Mouse (Mus musculus): ENCODE data around the gene 3110001I22Rik. TPM values are rescaled to one million over a fixed set of nuclear protein-coding genes. Genes with fewer than 3 reads are reported as not detected.
"Not testable (repeated sequence)": the region's sequence is repeated elsewhere in the genome, so short reads cannot be mapped to it uniquely, and the experiment has no call there.

3110001I22Rik gene
- 8.7 and 10.0 TPM in 2 replicates for polyA plus RNA-seq (2016; fragmentation: Nextera tagmentation; extraction: Ambion mirVana)

- H3K4me3 ChIP-seq, result peak within 1 kb of the TSS; percentile 99
- WGBS, result under 1% methylated on average over 54 of the region's 54 CpGs
- peaks cover 8% of the 10 kb centered on the region for H3K36me3 ChIP-seq
- H3K27ac ChIP-seq, result peak within 1 kb of the TSS; percentile 93
- H3K27me3 ChIP-seq (ENCODE audit: insufficient read depth, poor library complexity, severe bottlenecking), result no peaks in the 10 kb centered on the region
- peak; percentile 93 for DNase-seq (ENCODE audit: low spot score)
- H3K4me1 ChIP-seq (replicated peaks), result peaks cover 21% of the 10 kb centered on the region
- H3K9me3 ChIP-seq, result no peaks in the 10 kb centered on the region
These were observed at the start of gene 3110001I22Rik, which contains the start of gene Bfar for GRCm38 (mm10) chr16:13671685-13672385. Gene 3110001I22Rik, plus strand, starts transcription at chr16:13671929. Gene Bfar, plus strand, starts transcription at chr16:13671858.

GRCm38 (mm10) chr16:13628345-13628744, 43.4 kb upstream of the 3110001I22Rik start:
- DNase-seq (ENCODE audit: low spot score), result no peak
- H3K27me3 ChIP-seq (ENCODE audit: insufficient read depth, poor library complexity, severe bottlenecking), result no peaks in the 10 kb centered on the region
- H3K36me3 ChIP-seq, result peaks cover 81% of the 10 kb centered on the region
- WGBS, result 53% methylated on average over 5 of the region's 5 CpGs
- no peaks in the 10 kb centered on the region for H3K9me3 ChIP-seq
- no peak overlapping the region for H3K4me3 ChIP-seq
- H3K4me1 ChIP-seq (replicated peaks), result no peaks in the 10 kb centered on the region
- no peak overlapping the region for H3K27ac ChIP-seq

- not testable (repeated sequence) for H3K27ac ChIP-seq; H3K27me3 ChIP-seq (ENCODE audit: insufficient read depth, poor library complexity, severe bottlenecking); H3K4me1 ChIP-seq (replicated peaks); H3K4me3 ChIP-seq; DNase-seq (ENCODE audit: low spot score); H3K9me3 ChIP-seq
- peaks cover 55% of the 10 kb centered on the region for H3K36me3 ChIP-seq
- 48% methylated on average over 2 of the region's 2 CpGs for WGBS
These were observed 33.5 kb upstream of the 3110001I22Rik start for GRCm38 (mm10) chr16:13638198-13638597.

GRCm38 (mm10) chr16:13639508-13639907, 32.2 kb upstream of the 3110001I22Rik start:
- peaks cover 5% of the 10 kb centered on the region for H3K4me1 ChIP-seq (replicated peaks)
- peaks cover 61% of the 10 kb centered on the region for H3K36me3 ChIP-seq
- H3K27ac ChIP-seq, result no peak overlapping the region
- H3K9me3 ChIP-seq, result no peaks in the 10 kb centered on the region
- H3K27me3 ChIP-seq (ENCODE audit: insufficient read depth, poor library complexity, severe bottlenecking), result no peaks in the 10 kb centered on the region
- DNase-seq (ENCODE audit: low spot score), result no peak
- WGBS, result 85% methylated on average over 5 of the region's 5 CpGs
- H3K4me3 ChIP-seq, result no peak overlapping the region

- no peak for DNase-seq (ENCODE audit: low spot score)
- WGBS, result 80% methylated on average over 7 of the region's 7 CpGs
- no peaks in the 10 kb centered on the region for H3K27me3 ChIP-seq (ENCODE audit: insufficient read depth, poor library complexity, severe bottlenecking)
- no peaks in the 10 kb centered on the region for H3K9me3 ChIP-seq
- peaks cover 5% of the 10 kb centered on the region for H3K4me1 ChIP-seq (replicated peaks)
- no peak overlapping the region for H3K27ac ChIP-seq
- no peak overlapping the region for H3K4me3 ChIP-seq
- peaks cover 62% of the 10 kb centered on the region for H3K36me3 ChIP-seq
These were observed 31.7 kb upstream of the 3110001I22Rik start for GRCm38 (mm10) chr16:13640064-13640463.

- Histone ChIP-seq H3K4me1 (replicated peaks) (no peaks in the 10 kb centered on the region), H3K27ac (no peak overlapping the region), H3K9me3 (no peaks in the 10 kb centered on the region), H3K27me3 (ENCODE audit: insufficient read depth, poor library complexity, severe bottlenecking) (no peaks in the 10 kb centered on the region), H3K36me3 (peaks cover 73% of the 10 kb centered on the region), H3K4me3 (no peak overlapping the region)
- no peak for DNase-seq (ENCODE audit: low spot score)
- 91% methylated on average over 3 of the region's 3 CpGs for WGBS
These were observed 27.3 kb upstream of the 3110001I22Rik start for GRCm38 (mm10) chr16:13644474-13644873.

DNA sequence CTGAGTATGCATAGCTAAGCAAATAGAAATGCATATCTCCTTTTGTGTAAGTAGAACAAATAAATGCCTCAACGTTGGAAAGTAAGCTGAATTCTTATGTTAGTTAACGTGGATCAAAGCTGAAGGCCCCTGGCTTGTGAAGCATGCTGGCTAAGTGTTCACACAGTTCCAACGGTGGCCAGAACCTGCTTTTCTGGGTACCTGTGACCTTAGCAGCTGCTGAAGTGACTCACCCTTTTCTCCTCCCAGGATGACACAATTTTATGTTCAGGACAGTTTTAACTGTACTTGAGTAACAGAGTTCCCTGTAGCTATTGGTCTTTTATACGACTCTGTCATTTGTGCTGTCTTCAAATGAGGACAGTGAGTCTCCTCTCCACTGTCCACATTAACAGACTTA, 25.8 kb upstream of the 3110001I22Rik start:
- H3K27ac ChIP-seq, result no peak overlapping the region
- no peaks in the 10 kb centered on the region for H3K4me1 ChIP-seq (replicated peaks)
- DNase-seq (ENCODE audit: low spot score), result no peak
- WGBS, result 87% methylated on average over 4 of the region's 4 CpGs
- no peaks in the 10 kb centered on the region for H3K27me3 ChIP-seq (ENCODE audit: insufficient read depth, poor library complexity, severe bottlenecking)
- no peak overlapping the region for H3K4me3 ChIP-seq
- peaks cover 84% of the 10 kb centered on the region for H3K36me3 ChIP-seq
- no peaks in the 10 kb centered on the region for H3K9me3 ChIP-seq

- no peaks in the 10 kb centered on the region for H3K4me1 ChIP-seq (replicated peaks)
- no peaks in the 10 kb centered on the region for H3K9me3 ChIP-seq
- no peak for DNase-seq (ENCODE audit: low spot score)
- 95% methylated on average over 3 of the region's 3 CpGs for WGBS
- no peak overlapping the region for H3K27ac ChIP-seq
- H3K4me3 ChIP-seq, result no peak overlapping the region
- H3K27me3 ChIP-seq (ENCODE audit: insufficient read depth, poor library complexity, severe bottlenecking), result no peaks in the 10 kb centered on the region
- peaks cover 88% of the 10 kb centered on the region for H3K36me3 ChIP-seq
These were observed 12.8 kb upstream of the 3110001I22Rik start for GRCm38 (mm10) chr16:13658886-13659285.

GRCm38 (mm10) chr16:13660736-13661135, 11.0 kb upstream of the 3110001I22Rik start:
- DNase-seq (ENCODE audit: low spot score), result no peak
- H3K9me3 ChIP-seq, result no peaks in the 10 kb centered on the region
- no peaks in the 10 kb centered on the region for H3K27me3 ChIP-seq (ENCODE audit: insufficient read depth, poor library complexity, severe bottlenecking)
- H3K36me3 ChIP-seq, result peaks cover 89% of the 10 kb centered on the region
- no peaks in the 10 kb centered on the region for H3K4me1 ChIP-seq (replicated peaks)
- no peak overlapping the region for H3K4me3 ChIP-seq
- no peak overlapping the region for H3K27ac ChIP-seq
- 92% methylated on average over 9 of the region's 9 CpGs for WGBS

DNA sequence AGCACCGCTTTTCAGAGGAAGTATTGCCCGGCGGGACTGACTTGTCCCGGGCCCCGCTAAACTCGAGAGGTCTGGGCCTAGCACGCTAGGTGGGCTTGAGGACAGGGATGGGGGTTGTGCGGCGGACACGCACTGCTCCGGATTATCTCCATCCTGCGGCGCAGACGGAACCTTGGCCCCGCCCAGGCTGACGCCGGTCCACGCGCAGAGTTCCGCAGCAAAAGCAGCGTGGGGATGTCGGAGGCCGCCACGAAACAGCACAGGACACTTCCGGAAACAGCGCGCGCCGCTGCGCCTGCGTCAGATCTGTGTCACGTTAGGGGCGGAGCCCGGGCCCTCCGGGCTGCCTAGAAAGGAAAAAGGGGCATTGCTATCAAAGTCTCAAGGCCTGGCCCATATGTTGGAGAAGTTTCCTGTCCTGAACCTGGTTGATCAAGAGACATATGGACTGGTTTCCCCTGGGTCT, 3.8 kb upstream of the 3110001I22Rik start, which contains the start of gene Parn:
Parn (minus strand) TSS at position 293 of the 466 bp plus-strand sequence.
- Histone ChIP-seq H3K9me3 (no peaks in the 10 kb centered on the region), H3K27ac (peak within 1 kb of the TSS; percentile 84), H3K4me3 (peak within 1 kb of the TSS; percentile 69), H3K27me3 (ENCODE audit: insufficient read depth, poor library complexity, severe bottlenecking) (no peaks in the 10 kb centered on the region), H3K36me3 (peaks cover 30% of the 10 kb centered on the region), H3K4me1 (replicated peaks) (peaks cover 17% of the 10 kb centered on the region)
- 0% methylated on average over 35 of the region's 35 CpGs for WGBS
- DNase-seq (ENCODE audit: low spot score), result peak; percentile 91

DNA sequence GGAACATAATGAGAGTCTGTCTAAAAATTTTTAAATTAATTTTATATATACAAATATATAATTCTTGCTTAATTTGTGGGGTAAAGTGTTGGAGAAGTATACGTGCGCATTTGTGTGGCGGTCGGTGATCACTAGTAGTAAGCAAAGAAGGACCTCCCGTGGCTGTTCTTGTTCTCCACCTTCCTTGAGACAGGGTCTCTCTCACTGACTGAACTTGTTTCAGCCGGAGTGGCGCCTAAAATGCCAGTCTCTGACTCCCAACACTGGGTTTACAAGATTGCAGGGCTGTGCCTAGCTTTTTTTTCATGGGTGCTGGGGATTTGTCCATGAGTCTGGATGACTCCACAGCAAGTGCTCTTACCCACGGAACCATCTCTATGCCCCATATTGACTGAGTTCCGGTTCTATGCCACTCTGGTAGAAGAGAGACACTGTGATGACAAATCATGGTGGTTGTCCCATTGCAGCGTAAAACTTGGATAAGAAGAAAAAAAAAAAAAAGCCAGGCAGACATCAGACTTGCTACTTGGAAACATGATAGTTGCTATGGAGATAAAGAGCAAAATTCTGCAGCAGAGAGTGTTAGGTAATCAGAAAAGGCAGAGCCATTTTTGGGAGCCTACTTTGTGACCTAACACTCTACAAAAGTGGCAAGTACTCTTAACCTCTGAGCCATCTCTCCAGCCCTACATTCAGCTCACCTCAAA, 3.2 kb upstream of the 3110001I22Rik start:
- peaks cover 23% of the 10 kb centered on the region for H3K36me3 ChIP-seq
- WGBS, result 80% methylated on average over 10 of the region's 10 CpGs
- H3K4me1 ChIP-seq (replicated peaks), result peaks cover 22% of the 10 kb centered on the region
- H3K27ac ChIP-seq, result peak overlapping the region; percentile 84
- H3K4me3 ChIP-seq, result peak overlapping the region; percentile 69
- DNase-seq (ENCODE audit: low spot score), result no peak
- no peaks in the 10 kb centered on the region for H3K9me3 ChIP-seq
- H3K27me3 ChIP-seq (ENCODE audit: insufficient read depth, poor library complexity, severe bottlenecking), result no peaks in the 10 kb centered on the region

DNA sequence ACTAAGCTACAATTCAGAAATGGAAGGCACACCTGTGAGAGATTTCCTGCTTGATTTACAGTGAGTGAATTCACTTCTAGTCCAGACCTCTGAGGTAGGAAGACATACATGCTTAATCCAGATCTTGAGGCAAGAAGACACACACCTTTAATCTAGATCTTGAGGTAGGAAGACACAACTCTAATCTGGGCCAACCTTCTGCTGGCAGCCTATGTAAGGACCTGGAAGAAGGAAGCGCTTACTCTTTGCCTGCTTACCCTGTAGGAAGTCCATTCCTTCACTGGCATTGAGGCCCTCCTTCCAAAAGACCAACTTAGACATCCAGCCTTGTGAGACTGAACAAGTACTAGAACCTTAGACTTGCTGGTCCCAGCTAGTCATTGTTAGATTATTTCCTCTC, 2.4 kb upstream of the 3110001I22Rik start:
- Histone ChIP-seq H3K36me3 (peaks cover 20% of the 10 kb centered on the region), H3K4me3 (no peak overlapping the region), H3K4me1 (replicated peaks) (peaks cover 22% of the 10 kb centered on the region), H3K27ac (no peak overlapping the region), H3K9me3 (no peaks in the 10 kb centered on the region), H3K27me3 (ENCODE audit: insufficient read depth, poor library complexity, severe bottlenecking) (no peaks in the 10 kb centered on the region)
- 83% methylated on average over 1 of the region's 1 CpGs for WGBS
- DNase-seq (ENCODE audit: low spot score), result no peak

GRCm38 (mm10) chr16:13670896-13671295, 833 bp upstream of the 3110001I22Rik start:
- Histone ChIP-seq H3K27ac (peak overlapping the region; percentile 93; the same call in 1 of the 2 replicates), H3K4me1 (replicated peaks) (peaks cover 22% of the 10 kb centered on the region), H3K4me3 (peak overlapping the region; percentile 99)
- H3K27me3 ChIP-seq (ENCODE audit: insufficient read depth, poor library complexity, severe bottlenecking); H3K9me3 ChIP-seq; H3K36me3 ChIP-seq; DNase-seq (ENCODE audit: low spot score): not testable (repeated sequence)
- WGBS, result 77% methylated on average over 5 of the region's 5 CpGs

Data from hindbrain, embryonic 10.5 days (tissue).